Mouse (Mus musculus): Measurements from ENCODE around the gene Olfr94. TPM values are rescaled to one million over a fixed set of nuclear protein-coding genes. Genes with fewer than 3 reads are reported as not detected.

Olfr94 gene
- total RNA-seq, 2 experiments from 2014 or later: not detected

Other genes with a start within 250 kb of the Olfr94 start
- 10 to 100 TPM; 47.3 to 64.5 TPM for gene Ppp1r11, start 249.3 kb downstream of the Olfr94 start, total RNA-seq (2021)
- gene Znrd1, start 242.4 kb downstream of the Olfr94 start, total RNA-seq (2021): 10 to 100 TPM; 18.0 to 20.6 TPM
- 10 to 100 TPM; 13.7 to 15.1 TPM for gene Znrd1as, start 242.4 kb downstream of the Olfr94 start, total RNA-seq (2021)
- gene 2410137M14Rik, start 219.8 kb downstream of the Olfr94 start, total RNA-seq (2021): not detected
- not detected for gene H2-M5, start 211.5 kb downstream of the Olfr94 start, total RNA-seq (2021)
- gene Zfp57, start 199.8 kb downstream of the Olfr94 start, total RNA-seq (2021): under 1 TPM; 0.78 to 0.82 TPM
- not detected for gene Mog, start 177.6 kb downstream of the Olfr94 start, total RNA-seq (2021)
- gene Gabbr1, start 155.0 kb downstream of the Olfr94 start, total RNA-seq (2021): 10 to 100 TPM in 1 of 2 experiments, 1 to 10 TPM in 1; 8.8 to 11.0 TPM
- not detected for gene Olfr90, start 112.5 kb downstream of the Olfr94 start, total RNA-seq (2021)
- gene Olfr91, start 102.7 kb downstream of the Olfr94 start, total RNA-seq (2021): not detected
- not detected for gene Olfr92, start 80.9 kb downstream of the Olfr94 start, total RNA-seq (2021)
- not detected for gene Olfr93, start 39.5 kb downstream of the Olfr94 start, total RNA-seq (2021)
- not detected for gene Ubd, start 7.1 kb downstream of the Olfr94 start, total RNA-seq (2021)
- gene Olfr95, start 12.1 kb upstream of the Olfr94 start, total RNA-seq (2021): not detected
- gene Olfr96, start 19.2 kb upstream of the Olfr94 start, total RNA-seq (2021): not detected
- not detected for gene Olfr97, start 36.3 kb upstream of the Olfr94 start, total RNA-seq (2021)
- gene Olfr98, start 62.8 kb upstream of the Olfr94 start, total RNA-seq (2021): not detected
- 1 to 10 TPM in 1 of 2 experiments, under 1 TPM in 1; 0.99 to 1.3 TPM for gene H2-M3, start 69.2 kb upstream of the Olfr94 start, total RNA-seq (2021)
- gene Olfr99, start 82.5 kb upstream of the Olfr94 start, total RNA-seq (2021): not detected
- gene Olfr101, start 103.3 kb upstream of the Olfr94 start, total RNA-seq (2021): not detected
- not detected for gene Olfr102, start 116.1 kb upstream of the Olfr94 start, total RNA-seq (2021)
- gene Olfr103, start 138.7 kb upstream of the Olfr94 start, total RNA-seq (2021): not detected
- gene Olfr104-ps, start 158.6 kb upstream of the Olfr94 start, total RNA-seq (2021): not detected
- not detected for gene Olfr105-ps, start 178.0 kb upstream of the Olfr94 start, total RNA-seq (2021)
- gene Olfr106-ps, start 189.4 kb upstream of the Olfr94 start, total RNA-seq (2021): not detected
- not detected for gene Olfr107, start 198.2 kb upstream of the Olfr94 start, total RNA-seq (2021)
- gene Olfr108, start 244.5 kb upstream of the Olfr94 start, total RNA-seq (2021): not detected